Mouse (Mus musculus) embryo, embryonic 11.5 days (tissue): Measurements from ENCODE around the gene Ntn1.

Experiments used
- DNase-seq: peaks from one replicate; pipeline ENCODE4 v3.0.0-alpha.2; 2012; ENCODE audit warnings: low read depth, low spot score

The Ntn1 gene

DNA sequence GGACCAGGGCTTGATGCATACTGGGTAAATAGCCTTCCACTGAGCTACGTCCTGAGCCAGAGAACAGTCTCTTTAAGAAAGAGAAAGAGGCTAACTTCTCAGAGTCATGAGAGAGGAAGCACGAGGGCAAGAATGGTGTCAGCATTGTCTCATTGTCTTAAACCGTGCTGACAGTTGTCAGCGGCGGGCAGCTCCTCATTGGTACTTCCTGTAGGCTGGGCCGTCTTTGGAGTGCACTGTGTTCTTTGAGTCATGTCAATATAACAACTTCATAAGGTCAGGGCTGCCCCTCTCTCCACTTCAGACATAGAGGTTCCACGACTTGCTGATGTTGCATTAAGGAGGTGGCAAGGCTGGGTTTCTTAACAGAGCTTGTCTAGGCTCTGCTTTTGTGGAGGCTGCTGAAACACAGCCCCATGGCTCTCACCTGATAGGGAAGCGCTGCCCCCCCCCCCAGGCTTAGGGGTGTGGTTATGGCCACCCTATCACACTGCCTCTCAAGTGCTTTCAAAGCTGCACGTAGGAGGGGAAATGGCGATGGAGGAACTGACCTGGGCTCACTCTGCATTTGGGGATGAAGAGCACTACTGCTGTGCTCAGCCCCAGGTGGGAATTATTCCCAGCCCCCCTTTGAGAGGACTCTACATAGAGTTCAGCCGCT, 6.8 kb upstream of the Ntn1 start:
- DNase-seq: no peak

GRCm38 (mm10) chr11:68405576-68405975, 5.0 kb upstream of the Ntn1 start:
- no peak for DNase-seq

- DNase-seq: no peak
Observed at GRCm38 (mm10) chr11:68404185-68404584, 3.6 kb upstream of the Ntn1 start.

GRCm38 (mm10) chr11:68401428-68401827, 805 bp upstream of the Ntn1 start:
- DNase-seq: no peak

GRCm38 (mm10) chr11:68400021-68400671, 477 bp downstream of the Ntn1 start:
- no peak for DNase-seq

DNA sequence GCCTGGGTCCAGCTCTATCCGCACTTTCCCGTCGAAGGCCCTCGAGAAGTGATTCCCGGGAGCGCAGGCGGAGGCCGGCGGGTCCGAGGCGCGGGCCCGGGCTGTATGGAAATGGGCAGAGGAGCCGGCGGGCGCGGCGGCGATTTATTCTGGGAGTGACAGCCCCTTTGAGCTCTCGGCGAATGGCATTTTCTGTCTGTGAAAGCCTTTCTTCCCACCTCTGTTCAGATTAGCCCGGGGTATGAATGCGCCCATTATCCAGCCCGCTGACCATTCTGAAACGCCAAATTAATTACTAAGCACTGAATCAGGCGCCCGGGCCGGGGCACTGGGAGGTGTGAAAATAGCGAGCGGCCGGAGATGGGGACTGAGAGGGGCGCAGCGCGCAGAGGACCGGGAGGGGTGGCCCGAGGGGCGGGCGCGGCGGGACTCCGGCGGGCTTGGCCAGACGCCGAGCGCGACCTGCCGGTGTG, 1.0 kb downstream of the Ntn1 start:
- no peak for DNase-seq

- no peak for DNase-seq
Observed at GRCm38 (mm10) chr11:68398891-68399547, 1.6 kb downstream of the Ntn1 start.

GRCm38 (mm10) chr11:68395546-68395945, 5.1 kb downstream of the Ntn1 start:
- no peak for DNase-seq

- no peak for DNase-seq
Observed at GRCm38 (mm10) chr11:68394749-68395148, 5.9 kb downstream of the Ntn1 start.

GRCm38 (mm10) chr11:68393897-68394490, 6.6 kb downstream of the Ntn1 start:
- no peak for DNase-seq

DNA sequence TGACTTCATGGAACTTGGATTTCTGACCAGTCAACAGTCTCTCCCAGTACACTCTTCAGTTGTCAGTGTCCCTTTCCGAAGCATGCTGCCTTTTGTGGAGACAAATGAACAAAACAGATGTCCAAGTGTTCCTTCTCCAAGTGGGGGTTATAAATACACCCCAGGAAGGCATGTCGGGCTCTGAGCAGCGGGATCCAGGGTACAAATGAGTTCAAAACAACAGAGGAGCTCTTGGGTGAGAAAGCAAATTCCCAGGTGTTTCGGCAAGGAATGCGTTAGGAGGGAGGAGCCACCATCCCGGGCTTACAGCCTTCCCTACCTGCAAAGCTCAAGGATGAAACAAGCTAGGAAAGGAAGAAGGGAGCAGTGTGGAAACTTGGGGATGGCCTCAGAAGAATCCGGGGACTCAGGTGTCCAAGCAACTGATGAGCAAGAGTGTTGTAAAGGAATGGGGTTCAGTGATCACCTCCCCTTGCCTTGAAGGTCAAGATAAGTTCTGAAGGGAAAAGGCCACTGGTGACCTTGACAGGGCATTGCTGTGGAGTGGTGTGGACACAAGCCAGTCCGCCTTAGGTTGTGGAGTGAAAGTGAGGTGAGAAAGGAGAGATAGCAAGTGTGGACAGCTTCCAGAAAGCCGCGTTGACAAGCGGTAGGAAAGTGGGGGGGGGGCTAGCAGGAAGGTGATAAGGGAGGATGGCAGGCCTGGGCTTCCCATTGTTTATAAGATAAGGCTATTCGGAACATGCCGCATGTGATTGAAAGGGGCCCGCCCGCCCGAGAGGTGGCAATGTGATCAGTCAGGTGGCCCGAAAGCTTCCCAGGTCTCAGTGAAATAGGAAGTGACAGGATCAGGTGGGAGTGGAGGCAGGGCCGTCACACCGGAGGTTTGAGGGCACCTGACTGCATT, 10.0 kb downstream of the Ntn1 start:
- DNase-seq: no peak

DNA sequence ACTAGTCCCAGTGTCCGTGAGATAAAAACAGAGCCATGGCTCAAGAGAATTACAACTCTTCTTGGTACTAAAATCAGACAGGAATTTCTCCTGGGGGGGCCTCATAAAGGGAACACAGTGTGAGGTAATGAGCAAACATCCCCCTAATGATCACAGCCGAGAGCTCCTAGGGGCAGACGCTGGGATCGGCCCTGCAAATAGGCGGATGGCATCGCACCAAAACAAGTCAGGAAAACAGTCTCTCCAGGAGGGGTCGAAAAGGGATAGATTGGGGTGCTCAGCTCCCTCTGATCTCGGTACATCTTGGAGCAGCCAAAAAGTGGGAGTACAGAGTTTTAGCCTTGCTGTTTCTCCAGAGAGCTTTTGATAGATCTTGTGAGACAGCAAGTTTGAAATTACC, 11.0 kb downstream of the Ntn1 start:
- DNase-seq: no peak

DNA sequence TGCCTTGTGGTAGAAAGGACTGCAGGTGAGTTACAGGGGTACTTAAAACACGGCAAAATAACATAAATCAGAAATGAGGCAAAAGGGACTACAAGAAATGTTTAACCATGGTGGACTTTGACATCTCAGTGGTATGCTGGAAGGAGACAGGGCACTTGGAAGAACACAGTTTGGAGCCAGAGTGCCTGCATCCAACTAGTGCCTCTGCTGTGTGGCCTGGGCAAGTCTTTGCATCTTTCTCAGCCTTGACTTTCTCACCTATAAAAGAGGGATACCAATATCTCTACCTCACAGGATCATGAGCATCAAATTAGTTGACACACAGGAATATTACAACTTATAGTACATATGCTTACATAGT, 12.0 kb downstream of the Ntn1 start:
- no peak for DNase-seq

GRCm38 (mm10) chr11:68387971-68388654, 12.5 kb downstream of the Ntn1 start:
- no peak for DNase-seq

- no peak for DNase-seq
Observed at GRCm38 (mm10) chr11:68387441-68387760, 13.2 kb downstream of the Ntn1 start.

DNA sequence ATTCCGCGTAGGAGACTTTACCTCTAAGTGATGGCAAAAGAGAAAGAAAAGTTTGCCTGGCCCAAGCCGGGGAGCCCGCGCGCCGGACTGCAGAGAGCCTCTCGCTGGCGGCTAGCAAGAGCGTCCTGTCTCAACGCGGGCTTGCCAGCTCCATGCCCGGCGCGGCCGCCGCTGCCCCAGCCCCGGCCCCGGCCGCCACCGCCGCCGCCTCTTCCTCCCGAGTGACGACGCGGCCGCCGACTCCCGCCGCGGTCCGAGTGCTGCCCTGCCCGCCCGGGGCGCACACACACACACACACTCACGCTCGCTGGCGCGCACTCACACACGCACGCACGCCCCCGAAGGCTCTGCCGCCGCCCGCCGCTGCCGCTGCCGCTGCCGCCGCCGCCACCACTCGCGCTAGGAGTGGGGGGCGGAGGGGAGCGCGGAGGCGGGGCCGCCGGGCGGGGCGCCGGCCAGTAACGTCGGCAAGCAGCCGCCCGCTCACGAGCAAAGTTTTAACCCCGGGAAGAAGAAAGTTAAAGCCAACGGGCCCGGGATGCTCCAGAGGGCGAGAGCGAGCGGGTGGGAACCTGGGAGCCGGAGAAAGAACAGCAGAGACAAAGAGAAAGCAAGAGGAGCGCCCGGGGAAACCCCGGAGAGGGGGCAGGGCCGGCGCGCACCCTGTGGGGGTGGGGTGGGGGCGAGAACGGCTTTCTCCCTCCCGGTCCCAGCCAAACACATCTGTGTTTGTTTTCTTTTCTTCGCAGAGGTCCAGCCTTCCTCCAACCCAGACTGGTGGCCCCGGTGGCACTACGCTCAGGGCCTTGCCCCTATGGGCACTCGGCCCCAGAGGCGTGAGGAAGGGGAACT, 13.8 kb downstream of the Ntn1 start:
- no peak for DNase-seq

- no peak for DNase-seq
Observed at GRCm38 (mm10) chr11:68385921-68386588, 14.6 kb downstream of the Ntn1 start.

GRCm38 (mm10) chr11:68385021-68385821, 15.4 kb downstream of the Ntn1 start:
- no peak for DNase-seq

GRCm38 (mm10) chr11:68384592-68385020, 16.0 kb downstream of the Ntn1 start:
- DNase-seq: no peak
